Mouse (Mus musculus) layer of hippocampus, adult 8-10 months (tissue): ENCODE data around the gene Srsf2. TPM values are rescaled to one million over a fixed set of nuclear protein-coding genes. Genes with fewer than 3 reads are reported as not detected.
A peak's percentile ranks its signal among the peaks of the same experiment; 100 is the strongest.

Source experiments
- DNase-seq, 2 experiments: peaks; one replicate each; pipeline ENCODE4 v3.0.0; 2022; ENCODE audit warnings: low spot score in 2 of 2
- total RNA-seq, 4 experiments: library from RNA; stranded (reverse); gene quantifications; 2 replicates each; pipeline ENCODE4 v1.2.4; 2022

The Srsf2 gene
- total RNA-seq, 4 experiments from 2014 or later, result 177 to 189 (median 181) TPM

DNA sequence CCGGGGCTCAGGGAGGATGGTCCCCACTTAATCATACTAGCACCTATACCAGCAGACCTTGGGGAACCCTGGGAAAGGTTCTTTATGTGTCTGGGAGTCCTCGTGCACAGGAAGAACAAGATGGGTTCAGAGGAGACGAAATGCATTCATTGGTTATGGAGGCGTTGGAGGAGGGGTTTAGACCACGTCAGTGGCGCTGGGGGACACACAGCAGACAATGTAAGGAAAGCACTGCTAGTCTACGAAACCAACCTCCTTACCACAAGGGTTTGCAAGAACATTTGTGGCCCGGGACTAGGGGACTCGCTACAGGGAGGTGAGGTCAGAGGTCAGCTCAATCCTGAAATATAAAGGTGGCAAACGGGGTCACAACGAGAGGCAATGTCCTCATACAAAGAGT lies 42.4 kb downstream of the Srsf2 start:
- DNase-seq, result no peak

DNA sequence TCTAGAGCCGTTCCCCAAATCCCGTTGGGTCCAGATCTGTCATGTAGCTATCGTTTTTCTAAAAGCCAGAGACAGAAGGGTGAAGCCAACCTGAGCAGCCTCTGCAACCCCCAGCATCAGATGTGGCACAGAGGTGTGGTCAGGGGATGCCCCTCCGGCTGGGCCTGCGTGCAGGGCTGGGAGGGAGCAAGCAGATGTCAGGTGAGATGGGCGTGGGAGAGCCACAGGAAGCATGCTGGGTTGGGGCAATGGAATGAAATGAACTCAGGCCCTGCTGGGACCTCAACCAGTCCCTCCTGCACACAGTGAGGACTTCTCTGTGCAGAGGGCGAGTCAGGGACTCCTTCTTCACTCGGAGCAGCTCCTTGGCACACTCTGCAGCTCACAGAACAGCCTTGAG lies 43.4 kb downstream of the Srsf2 start:
- DNase-seq, result no peak

DNA sequence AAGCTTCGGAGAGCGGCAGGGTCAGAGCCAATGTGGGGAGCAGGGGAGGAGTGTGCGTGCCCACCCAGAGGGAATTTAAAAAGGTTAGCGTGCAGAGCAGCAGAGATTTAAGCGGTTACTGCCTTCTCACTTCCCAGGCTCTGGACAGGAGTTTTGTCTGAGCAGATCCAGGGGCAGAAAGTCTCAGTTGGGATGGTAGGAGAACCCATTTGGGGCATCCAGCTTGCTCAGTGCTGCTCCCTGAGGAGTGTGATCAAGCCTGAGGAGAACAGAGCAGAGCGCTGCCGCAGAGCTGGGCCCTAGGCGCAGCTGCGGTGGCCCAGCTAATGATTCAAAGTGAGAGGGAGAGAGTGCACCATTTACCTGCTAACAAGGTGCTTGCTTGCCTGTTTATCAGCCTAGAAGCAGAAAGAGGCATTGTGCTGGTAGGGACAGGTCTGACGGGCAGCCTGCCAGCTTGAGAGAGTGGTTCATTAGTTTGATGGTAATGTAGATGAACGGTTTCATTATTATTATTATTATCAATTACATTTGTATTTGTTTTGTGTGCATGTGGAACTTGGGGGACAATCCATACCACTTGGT lies 44.0 kb downstream of the Srsf2 start:
- DNase-seq, result no peak

DNA sequence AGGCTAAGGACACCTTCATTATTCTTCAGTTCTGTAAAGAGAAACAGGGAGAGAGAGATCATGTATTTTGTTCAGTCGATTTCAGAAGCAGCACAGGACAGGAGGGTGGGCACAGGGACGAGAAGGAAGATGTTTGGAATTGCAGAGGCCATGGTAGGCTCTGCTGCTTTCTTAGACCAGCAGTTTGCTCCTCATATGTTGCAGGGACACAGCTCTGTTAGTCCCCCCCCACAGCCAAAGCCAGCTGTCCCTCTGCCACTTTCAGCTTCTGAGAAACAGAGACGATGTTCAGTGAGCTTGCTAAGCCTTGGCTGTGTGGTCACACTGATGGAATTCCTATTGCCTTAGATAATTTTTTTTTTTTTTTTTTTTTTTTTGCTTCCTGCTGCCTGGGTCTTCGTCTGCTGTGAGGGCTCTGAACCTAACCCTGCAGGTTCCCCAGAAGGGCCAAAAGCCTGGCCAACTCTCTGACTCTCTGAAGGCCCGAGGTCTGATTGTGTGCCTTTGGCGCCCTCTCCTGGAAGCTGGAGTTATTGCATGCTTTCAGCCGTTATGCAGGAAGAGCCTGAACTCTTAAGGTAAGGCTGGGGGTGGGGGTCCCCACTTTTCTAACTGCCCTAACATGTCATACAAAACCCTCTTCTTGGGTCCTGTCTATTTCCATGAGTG lies 44.8 kb downstream of the Srsf2 start:
- peak; percentile 76 to 89 for DNase-seq

DNA sequence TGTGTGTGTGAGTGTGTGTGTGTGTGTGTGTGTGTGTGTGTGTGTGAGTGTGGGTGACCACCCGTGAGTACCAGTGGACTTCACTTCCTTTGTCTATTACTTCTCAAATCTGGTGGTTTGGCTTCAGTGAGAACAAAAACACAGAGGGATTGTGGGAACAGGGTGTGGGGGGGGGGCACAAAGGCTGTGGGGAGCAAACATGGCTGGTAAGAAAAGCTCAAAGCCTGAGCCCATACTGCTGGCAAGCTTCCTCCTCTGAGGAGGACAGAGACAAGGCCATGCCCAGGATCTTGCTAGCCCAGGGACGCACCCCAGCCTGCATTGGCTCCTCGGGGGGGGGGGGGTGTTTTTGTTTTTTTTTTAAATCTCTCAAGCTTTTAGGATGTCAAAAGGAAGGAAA lies 45.4 kb downstream of the Srsf2 start:
- DNase-seq, result no peak

DNA sequence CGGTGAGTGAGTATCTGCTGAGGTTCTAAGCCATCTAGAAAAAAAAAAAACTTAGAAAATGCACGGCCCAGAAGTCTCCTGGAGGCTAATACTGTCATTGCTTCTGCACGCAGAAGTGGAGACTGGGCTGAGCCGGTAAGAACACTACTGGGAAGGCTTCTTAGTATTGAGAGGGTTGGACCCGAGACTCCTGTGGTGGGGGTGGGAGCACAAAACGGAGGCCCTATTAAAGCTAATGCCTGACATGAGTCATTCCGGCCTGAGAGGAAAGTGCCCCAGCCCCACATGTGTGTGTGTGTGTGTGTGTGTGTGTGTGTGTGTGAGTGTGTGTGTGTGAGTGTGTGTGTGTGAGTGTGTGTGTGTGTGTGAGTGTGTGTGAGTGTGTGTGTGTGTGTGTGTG lies 45.8 kb downstream of the Srsf2 start:
- no peak for DNase-seq

DNA sequence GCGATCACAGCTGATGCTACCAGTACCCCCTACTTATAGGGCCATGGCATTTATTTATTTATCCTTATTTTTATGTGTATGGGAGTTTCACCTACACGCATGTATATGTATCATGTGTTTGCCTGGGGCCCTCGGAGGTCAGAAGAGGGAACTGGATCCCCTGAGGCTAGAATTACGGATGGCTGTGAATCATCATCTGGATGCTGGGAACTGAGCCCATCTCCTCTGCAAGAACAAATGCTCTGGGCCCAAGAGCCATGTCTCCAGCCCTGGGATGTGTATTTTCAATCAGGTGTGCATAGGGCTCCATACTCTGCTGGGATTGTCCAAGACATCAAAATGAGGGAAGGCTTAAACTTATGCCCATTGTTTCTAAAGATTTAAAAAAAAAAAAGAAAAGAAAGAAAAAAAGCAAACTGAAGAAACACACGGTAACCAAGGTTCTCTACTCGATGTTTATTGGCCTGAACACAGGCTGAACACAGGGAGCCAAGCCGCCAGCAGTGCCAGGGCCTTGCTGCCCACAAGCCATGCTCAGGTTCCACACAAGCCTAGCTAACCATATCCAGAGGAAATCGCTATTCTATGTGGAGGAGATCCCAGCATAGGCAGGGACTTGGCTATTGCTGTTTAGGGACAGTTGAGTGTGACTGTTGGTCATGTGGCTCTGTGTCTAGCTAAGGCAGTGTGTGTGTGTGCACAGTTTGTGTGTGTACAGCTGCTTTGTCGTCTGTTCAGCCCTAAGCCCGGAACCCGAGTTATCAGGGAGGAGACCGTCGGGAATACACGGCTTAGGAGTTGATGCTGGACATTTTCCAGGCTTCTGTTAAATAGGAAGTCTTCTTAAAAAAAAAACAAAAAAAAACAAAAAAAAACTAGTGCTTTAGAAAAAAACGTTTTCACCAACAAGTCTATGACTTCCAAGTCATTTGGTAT lies 46.5 kb downstream of the Srsf2 start:
- DNase-seq, result no peak

DNA sequence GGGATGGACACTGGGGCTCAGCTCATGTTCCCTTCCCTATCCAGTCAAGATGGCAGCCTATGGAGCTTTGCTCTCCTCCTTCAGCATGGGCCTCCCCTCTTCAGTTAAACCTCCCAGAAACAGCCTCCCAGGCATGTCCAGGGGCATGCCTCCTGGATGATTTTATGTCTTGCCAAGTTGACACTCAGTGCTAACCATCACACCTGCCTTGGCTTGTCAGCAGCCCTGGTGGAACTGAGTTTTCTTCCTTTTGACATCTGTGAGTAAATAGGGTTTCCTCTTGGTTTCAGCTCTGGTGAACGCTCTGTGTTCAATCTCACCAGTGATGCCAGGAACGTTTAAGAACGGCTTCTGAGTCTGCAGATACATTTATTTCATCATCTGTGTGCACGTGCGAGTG lies 50.2 kb downstream of the Srsf2 start:
- no peak for DNase-seq

DNA sequence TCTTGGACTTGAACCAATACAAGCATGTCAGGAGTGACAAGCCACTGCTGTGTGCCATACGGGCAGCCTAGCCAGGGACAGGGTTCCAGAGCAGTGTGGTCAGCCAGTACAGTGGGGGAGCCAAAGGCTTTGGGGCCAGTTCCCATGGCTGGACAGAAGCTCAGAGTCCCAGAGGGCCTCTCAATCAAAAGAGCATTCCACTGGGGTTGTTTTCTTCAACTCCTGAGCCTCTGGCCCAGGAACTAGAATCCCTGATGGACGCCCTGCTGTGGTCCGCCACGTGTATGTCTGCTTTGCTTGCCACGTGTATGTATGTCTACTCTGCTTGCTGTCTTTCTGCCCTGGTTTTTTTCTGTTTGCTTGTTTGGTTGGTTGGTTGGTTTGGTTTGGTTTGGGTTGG lies 51.8 kb downstream of the Srsf2 start:
- DNase-seq, result no peak

Other genes with a start within 250 kb of the Srsf2 start
- 1 to 10 TPM; 1.1 to 2.5 (median 1.8) TPM for gene Rhbdf2, start 226.1 kb downstream of the Srsf2 start, total RNA-seq
- gene Prcd, start 199.6 kb downstream of the Srsf2 start, total RNA-seq, result 1 to 10 TPM; 4.8 to 8.5 (median 5.8) TPM
- gene Cygb, start 198.8 kb downstream of the Srsf2 start, total RNA-seq, result 10 to 100 TPM; 57.2 to 76.1 (median 63.0) TPM
- not detected for gene St6galnac1, start 77.6 kb downstream of the Srsf2 start, total RNA-seq
- gene Mxra7, start 25.0 kb downstream of the Srsf2 start, total RNA-seq, result 10 to 100 TPM; 18.6 to 22.1 (median 20.0) TPM
- gene Mettl23, start 9.8 kb downstream of the Srsf2 start, total RNA-seq, result 10 to 100 TPM; 23.0 to 33.2 (median 28.8) TPM
- gene Jmjd6, start 9.6 kb downstream of the Srsf2 start, total RNA-seq, result 10 to 100 TPM; 29.1 to 36.5 (median 32.4) TPM
- gene Mfsd11, start 654 bp downstream of the Srsf2 start, total RNA-seq, result 10 to 100 TPM; 47.2 to 58.6 (median 51.2) TPM
- gene Mgat5b, start 65.8 kb upstream of the Srsf2 start, total RNA-seq, result 10 to 100 TPM; 37.8 to 47.5 (median 42.6) TPM